Mouse (Mus musculus): Measurements from ENCODE around the gene Olfr324. TPM values are rescaled to one million over a fixed set of nuclear protein-coding genes. Genes with fewer than 3 reads are reported as not detected.
A peak's percentile ranks its signal among the peaks of the same experiment; 100 is the strongest.

Olfr324 gene
- total RNA-seq, 4 experiments from 2014 or later, result not detected

DNA sequence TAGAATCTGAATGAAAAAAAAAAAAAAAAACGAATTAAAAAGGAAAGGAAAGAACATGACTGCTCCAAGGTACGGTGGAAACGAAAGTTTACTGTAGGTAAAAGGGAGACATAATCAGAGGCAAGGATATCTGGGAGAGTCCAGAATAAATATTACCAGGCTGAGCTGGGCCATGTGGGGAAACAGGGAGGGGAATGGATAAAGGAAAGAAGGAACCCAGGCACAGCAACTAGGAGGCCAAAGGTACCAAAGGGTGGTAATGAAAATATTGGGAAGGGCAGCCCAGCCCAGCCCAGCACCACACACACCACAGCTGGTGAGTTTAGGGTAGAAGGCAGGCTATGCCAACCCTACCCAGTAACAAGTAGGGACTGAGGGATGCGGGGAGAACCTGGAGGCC is 40.0 kb downstream of the Olfr324 start:
- no peak for DNase-seq (ENCODE audit: low spot score)

DNA sequence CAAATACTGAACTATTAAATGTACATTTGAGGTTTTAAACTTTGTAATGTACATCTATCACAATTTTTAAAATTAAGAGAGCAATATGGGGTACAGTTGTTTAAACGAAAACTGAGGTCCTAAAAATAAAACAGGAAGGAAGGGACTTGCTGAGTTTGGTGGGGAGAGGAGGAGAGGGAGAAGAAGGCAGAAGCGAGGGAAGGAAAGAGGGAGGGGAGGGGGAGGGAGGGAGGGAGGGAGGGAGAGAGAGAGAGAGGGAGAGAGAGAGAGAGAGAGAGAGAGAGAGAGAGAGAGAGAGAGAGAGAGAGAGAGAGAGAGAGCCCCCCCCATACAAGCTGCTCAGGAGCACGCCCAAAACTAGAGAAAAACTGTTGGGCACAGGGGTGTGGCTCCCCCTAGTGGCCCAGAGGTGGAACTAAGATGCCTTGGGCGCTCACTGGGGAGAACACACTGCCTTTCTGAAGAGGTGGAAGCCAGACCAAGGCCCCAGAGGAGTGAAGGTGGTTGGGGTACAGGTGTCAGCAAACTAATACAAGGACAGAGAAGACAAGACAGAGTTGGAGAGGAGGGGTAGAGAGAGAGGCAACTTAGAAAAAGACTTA is 41.6 kb downstream of the Olfr324 start:
- DNase-seq (ENCODE audit: low spot score), result peak; percentile 40

- DNase-seq (ENCODE audit: low spot score), result no peak
Measured at GRCm38 (mm10) chr11:58638176-58638701, 43.3 kb downstream of the Olfr324 start.

DNA sequence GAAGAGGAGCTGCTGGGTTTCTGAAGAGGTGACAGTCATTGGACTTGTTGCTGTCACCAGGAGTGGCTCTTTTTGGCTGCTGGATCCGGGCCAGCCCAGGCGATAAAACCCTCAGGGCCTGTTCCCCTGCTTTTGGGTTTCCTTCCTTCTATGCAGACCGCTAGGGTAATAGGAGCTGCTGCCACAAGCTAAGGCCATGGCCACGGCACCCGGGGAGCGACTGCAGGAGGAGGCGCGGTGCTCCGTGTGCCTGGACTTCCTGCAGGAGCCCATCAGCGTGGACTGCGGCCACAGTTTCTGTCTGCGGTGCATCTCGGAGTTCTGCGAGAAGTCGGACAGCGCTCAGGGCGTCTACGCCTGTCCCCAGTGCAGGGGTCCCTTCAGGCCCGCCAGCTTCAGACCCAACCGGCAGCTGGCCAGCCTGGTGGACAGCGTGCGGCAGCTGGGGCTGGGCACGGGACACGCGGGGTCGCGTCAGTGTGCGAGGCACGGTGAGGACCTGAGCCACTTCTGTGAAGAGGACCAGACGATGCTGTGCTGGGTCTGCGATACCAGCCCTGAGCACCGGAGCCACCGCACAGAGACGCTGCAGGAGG is 45.5 kb downstream of the Olfr324 start, which contains the start of gene Trim58:
TSS of gene Trim58 (plus strand) at position 194 of the 596 bp plus-strand sequence.
- no peak for DNase-seq (ENCODE audit: low spot score)

- DNase-seq (ENCODE audit: low spot score), result no peak
Measured at GRCm38 (mm10) chr11:58641057-58641456, 46.1 kb downstream of the Olfr324 start.

DNA sequence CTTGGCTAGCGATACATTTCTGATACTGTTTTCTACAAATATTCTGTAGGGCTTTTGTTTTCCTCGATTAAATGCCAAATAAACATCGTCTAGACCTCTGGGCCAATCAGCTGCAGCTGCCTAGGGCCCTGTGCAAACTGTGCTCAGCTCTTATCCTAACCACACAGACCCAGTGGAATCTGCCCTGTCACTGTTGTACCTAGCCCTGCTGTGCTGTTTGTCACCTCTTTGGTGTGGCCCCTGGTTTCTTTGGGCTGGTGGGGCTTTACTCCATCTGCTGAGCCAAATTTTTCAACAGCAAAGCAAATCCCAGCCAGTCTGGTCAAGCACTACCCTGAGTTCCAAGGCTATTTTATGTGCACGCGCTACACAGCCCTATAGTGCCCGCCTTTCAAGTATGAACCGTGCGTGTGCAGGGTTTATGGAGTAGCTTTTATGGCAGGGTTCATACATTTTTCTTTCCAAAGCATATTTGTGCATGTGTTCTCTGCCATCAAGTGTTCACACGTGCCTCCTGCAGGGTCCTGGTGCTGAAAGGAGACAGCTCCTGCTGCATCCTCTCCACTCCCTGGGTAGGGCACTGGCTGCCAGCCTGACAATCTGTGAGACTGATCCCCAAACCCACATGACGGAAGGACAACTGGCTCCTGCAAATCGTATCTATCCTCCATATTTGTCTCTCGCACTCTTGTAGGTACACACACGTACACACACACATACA is 46.9 kb downstream of the Olfr324 start:
- no peak for DNase-seq (ENCODE audit: low spot score)

GRCm38 (mm10) chr11:58643350-58643749 is 48.4 kb downstream of the Olfr324 start:
- DNase-seq (ENCODE audit: low spot score), result peak; percentile 9

Other genes starting within 250 kb of the Olfr324 start
- not detected for gene Lypd8, start 216.1 kb upstream of the Olfr324 start, total RNA-seq (2022)
- gene 1810065E05Rik, start 174.0 kb upstream of the Olfr324 start, total RNA-seq (2022), result not detected
- gene Gm12253, start 162.6 kb upstream of the Olfr324 start, total RNA-seq (2022), result not detected
- not detected for gene Lypd9, start 142.2 kb upstream of the Olfr324 start, total RNA-seq (2022)
- not detected for gene Olfr30, start 132.8 kb upstream of the Olfr324 start, total RNA-seq (2022)
- gene Olfr332, start 102.6 kb upstream of the Olfr324 start, total RNA-seq (2022), result not detected
- not detected for gene Olfr331, start 92.5 kb upstream of the Olfr324 start, total RNA-seq (2022)
- gene Olfr330, start 60.3 kb upstream of the Olfr324 start, total RNA-seq (2022), result not detected
- gene Olfr329-ps, start 48.7 kb upstream of the Olfr324 start, total RNA-seq (2022), result not detected
- not detected for gene Olfr328, start 39.5 kb upstream of the Olfr324 start, total RNA-seq (2022)
- not detected for gene Olfr224, start 24.6 kb upstream of the Olfr324 start, total RNA-seq (2022)
- not detected for gene Olfr325, start 17.4 kb upstream of the Olfr324 start, total RNA-seq (2022)
- gene 2210407C18Rik, start 21.0 kb downstream of the Olfr324 start, total RNA-seq (2022), result 1 to 10 TPM; 3.2 to 9.2 (median 6.2) TPM
- gene Olfr323, start 35.4 kb downstream of the Olfr324 start, total RNA-seq (2022), result not detected
- gene Trim58, start 45.4 kb downstream of the Olfr324 start, total RNA-seq (2022), result not detected
- gene Olfr322, start 63.7 kb downstream of the Olfr324 start, total RNA-seq (2022), result not detected
- gene Olfr320, start 86.0 kb downstream of the Olfr324 start, total RNA-seq (2022), result not detected
- gene Olfr319, start 104.0 kb downstream of the Olfr324 start, total RNA-seq (2022), result not detected
- gene Olfr318, start 128.9 kb downstream of the Olfr324 start, total RNA-seq (2022), result not detected
- not detected for gene Olfr317, start 144.1 kb downstream of the Olfr324 start, total RNA-seq (2022)
- gene Olfr316, start 157.6 kb downstream of the Olfr324 start, total RNA-seq (2022), result not detected
- gene Olfr315, start 178.1 kb downstream of the Olfr324 start, total RNA-seq (2022), result not detected
- not detected for gene Olfr314, start 187.8 kb downstream of the Olfr324 start, total RNA-seq (2022)
- gene Fam183b, start 206.8 kb downstream of the Olfr324 start, total RNA-seq (2022), result under 1 TPM in 2 of 4 experiments, not detected in 2; 0.52 to 0.69 TPM
- not detected for gene Olfr313, start 219.9 kb downstream of the Olfr324 start, total RNA-seq (2022)
- gene Olfr312, start 234.1 kb downstream of the Olfr324 start, total RNA-seq (2022), result not detected
- not detected for gene Olfr311, start 244.1 kb downstream of the Olfr324 start, total RNA-seq (2022)